Mouse (Mus musculus): ENCODE measurements around the gene Slc16a12.
A peak's percentile ranks its signal among the peaks of the same experiment; 100 is the strongest.

The Slc16a12 gene

DNA sequence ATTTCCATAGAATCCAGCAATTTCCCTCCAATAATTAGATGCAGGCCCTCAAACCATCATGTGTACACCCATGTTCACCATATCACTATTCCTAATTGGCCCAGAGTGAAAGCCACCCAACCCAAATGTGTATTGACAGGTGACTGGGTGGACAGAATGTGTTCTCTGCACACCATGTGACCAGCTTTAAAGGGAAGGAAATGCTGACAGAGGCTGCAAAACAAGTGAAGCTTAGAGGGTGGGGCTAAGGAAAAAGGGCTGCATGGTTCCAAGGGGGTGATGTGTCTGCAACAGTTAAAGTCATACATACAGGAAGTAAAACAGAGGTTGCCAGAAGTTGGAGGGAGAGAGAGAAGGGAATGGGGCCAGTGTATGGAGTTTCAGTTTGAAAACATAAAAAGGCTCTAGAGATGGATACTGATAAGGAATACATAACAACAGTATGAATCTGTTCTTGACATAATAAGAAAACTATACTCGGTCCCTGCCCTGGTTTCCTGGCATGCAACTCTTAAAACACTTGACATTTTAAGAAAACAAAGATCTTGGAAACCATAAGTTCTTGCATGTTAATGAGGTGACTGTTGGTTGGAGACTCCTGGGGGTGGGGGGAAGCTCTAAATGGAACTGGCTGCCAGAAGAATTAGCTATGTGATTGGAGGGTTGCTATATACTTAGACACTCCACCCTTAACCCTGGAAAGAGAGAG lies 20.7 kb downstream of the Slc16a12 start:
- DNase-seq, result no peak

DNA sequence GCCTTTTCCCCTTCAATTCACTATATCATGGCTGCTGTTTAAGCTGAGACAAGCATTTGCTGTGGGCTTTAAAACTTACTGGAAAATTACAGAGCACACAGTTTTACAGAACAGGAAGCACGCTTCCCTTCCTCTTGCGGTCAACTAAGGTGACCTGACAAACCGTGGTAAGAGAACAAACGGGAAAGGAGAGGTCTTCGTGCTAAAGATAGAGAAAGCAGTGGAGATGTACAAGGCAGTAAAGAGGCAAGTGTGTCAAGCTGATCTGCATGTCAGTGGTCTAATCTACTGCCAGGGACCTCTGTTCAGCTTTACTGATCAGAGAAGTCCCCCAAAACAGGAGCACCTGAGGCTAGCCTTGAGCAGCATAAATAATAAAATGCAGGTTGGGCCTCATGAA lies 21.7 kb downstream of the Slc16a12 start:
- DNase-seq, result peak in 1 of 2 experiments; percentile 50

DNA sequence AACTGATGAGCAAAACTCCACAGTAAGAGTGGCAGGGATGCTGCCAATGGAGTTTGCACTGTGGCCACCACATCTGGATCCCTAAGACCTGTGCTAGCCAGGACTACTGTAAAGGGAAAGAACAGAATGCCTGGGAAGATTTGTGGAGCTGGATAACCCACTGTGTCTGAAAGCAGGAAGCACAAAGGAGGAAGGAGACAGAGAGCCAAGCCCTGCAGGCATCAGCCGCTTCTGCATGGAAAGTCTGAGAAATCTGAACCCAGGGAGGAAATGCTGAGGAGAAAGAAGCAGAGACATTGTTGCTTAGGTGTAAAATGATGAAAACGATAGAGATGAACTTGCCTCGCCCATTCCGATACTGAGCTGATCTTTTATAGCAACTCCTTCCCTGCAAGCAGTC lies 22.5 kb downstream of the Slc16a12 start:
- DNase-seq, result no peak

DNA sequence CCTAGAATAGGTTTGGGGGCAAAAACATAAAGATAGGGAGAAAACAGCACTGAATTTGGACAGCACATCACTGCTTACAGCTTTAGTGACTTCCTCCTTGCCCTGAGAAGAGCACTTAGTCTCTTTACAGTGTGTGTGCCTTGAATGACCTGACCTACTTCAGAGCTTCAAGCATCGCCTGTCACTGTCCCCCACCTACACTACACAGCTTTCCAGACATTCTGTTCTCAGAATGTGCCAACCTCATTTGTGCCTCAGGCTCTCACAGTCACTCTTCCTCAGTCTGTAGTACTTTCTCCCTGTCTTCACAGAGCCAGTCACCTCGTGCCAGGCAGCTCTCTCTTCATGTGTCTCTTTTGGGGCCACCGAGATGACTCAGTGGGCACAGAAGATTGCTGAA lies 24.5 kb downstream of the Slc16a12 start:
- DNase-seq, result no peak

DNA sequence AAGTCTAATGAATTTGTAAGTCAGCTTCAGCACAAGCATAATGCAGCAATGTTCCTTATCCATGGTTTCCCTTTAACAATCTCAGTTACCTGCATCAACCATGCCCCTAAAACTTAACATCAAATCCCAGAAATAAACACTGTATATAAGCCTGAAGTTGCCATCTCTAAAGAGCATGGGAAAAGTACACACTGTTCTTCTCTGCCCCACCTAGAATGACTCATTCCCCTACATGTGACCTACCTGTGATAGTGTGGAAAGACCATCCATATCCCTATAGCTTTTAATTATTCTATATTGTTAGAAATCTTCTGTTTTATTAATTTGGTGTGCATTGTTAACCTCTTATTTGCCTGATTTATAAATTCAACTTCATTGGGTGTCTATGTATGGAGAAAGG lies 27.0 kb downstream of the Slc16a12 start:
- DNase-seq, result no peak

DNA sequence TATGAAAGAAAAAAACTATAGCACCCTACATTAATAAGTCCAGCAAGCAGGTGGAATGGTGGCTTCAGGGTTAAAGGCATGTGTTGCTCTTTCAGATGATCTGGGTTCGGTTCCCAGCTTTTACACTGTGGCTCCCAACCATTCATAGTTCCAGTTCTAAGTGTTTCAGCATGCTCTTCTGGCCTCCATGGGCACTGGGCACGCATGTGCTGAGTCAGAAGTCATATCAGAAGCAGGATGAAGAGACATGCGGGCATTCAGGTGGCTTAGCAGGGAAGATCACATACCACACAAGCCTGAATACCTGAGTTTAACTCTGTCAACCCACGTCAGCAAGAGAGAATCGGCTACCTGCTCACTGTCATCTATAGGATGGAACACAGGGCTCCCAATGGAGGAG lies 28.1 kb downstream of the Slc16a12 start:
- peak in 1 of 2 experiments; percentile 59 for DNase-seq

DNA sequence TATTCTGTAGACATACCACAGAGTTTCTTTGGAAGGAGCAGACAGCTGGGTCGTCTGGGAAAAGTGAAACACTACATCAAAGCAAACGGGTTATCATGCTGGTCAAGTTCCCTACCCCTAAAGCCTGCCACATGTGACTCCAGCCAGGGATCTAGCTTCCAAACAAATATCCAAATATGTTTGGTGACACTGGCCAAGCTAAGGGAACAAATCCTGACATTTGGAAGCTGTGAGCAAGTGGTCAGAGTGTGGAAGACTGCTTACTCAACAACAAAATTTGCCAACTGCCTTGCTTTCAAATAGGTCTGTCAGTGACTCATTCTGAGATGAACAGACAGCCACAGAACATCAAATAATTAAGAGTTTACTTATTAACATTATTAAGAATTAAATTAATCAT lies 28.6 kb downstream of the Slc16a12 start:
- peak; percentile 52 to 74 for DNase-seq

DNA sequence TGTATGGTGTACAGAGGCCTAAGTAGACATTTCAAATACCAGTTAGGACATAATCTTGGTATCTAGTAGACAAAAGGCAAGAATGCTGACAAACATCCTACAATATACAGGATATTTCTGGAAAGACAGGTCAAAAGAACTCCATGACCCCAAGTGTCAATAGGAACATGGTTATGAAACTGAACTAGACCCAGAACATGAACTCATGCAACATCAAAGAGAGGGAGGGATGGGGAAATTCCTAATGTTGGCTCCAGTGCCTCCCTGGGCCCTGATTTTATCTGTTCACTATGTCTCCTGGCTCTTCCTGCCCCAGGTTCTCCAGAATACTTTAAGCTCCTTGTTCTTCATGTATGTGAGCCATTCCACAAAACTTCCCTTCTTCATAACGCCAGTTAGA lies 31.2 kb downstream of the Slc16a12 start:
- no peak for DNase-seq

DNA sequence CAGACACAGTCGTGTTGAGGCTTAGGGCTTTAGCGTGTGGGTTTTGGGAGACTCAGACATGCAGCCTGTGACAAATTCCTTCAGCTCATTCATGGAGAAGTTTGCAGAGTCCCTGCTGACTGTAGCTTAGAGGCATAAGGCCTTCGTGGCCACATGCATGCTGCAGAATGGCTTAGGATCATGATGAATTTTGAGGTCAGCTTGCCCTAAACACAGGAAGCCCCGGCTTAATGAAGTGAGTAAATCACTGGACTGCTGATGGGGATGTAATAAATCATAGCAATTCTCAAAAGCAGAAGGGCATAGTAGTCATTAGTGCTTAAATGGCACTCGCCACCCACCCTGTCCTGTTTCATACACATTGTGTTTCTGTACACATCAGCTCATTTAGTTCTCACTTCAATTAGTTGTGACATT lies 32.8 kb downstream of the Slc16a12 start:
- DNase-seq, result no peak

DNA sequence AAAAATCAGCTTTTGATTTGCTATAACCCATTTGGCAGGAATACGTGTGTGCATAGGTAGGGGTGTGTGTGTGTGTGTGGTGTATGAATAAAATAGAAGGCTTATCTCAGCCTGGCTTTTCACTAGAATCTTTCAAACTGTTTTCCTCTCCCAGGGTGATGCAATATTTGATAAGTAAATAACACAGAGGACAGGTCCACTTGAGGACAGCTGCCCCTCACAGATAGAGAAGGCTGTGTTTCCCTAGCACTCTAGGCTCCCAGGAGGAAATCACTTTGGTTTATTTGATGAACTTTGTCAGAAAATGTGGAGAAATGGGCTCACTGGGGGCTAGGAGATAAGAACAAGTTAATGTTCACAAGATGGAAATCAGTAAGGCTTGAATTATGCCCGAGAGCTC lies 35.0 kb downstream of the Slc16a12 start:
- no peak for DNase-seq

DNA sequence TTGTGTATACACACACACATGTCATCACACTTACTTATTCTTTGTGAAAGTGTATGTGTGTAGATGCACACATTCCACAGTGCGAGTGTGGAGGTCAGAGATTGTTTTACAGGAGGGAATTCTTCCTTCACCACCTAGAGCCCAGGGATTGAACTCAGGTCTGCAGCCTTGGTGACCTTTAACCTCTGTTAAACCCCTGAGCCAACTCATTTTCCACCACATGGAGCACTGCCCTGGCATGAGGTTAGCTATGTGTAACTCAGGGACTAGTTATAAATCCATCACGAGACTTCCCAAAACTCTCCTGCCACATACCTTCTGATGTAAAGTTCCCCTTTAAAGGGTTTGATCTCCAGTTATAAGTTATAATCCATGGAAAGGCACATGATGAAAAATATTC lies 38.9 kb downstream of the Slc16a12 start:
- peak; percentile 70 to 76 for DNase-seq

DNA sequence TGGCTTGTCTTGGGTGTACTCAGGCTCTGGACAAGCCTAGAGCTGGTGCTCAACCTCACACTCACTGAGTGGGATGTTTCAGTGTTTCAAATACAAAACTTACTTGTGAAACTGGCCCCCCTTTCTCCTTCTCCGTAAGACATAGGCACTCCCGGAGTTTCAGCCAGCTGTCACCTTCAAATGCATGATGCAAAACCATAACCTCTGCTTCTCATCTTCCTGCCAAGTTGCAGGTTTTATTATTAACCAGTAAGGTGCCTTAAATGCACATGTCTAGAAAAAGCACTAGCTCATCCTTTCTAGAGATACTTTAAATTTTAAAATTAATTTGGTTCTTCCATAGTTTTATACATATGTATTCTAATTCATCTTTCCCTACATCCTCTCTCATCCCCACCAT lies 39.5 kb downstream of the Slc16a12 start:
- DNase-seq, result peak; percentile 21 to 55

DNA sequence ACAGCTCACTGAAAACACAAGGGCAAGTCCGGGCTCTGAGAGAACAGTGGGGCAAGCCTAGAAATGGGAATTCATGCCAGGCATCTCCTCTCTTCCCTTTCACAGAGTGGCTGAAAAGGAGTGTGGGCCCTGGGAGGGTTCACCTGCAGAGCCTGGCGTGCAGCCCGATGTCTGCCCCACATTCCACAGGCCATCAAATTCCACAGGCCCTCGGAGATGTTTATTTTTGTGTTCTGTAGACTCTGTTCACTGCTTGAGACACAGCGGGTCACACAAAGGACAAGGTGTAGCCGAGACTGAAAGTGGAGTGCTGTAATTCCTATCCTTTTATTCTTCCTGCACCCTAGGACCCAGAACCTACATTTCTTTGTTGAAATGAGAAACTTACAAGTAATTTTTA lies 40.8 kb downstream of the Slc16a12 start:
- peak; percentile 86 to 88 for DNase-seq

DNA sequence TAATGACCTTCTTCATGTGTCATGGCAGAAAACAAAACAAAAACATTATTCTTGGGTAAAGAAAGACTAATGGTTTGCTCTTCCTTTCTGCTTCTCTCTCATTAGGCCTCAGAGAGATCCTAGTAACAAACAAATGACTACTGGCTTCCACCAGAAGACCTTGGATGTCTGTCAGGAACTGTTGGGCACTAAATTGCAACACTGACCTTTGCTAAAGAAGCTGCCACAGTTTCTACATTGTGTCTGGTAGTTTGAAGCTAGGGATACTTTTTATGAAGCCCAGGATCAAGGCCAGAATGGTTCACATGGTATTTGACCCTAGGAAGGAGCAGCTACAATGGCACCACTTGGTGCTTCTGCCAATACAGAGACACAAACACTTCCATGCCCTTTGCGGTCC lies 41.9 kb downstream of the Slc16a12 start:
- no peak for DNase-seq

DNA sequence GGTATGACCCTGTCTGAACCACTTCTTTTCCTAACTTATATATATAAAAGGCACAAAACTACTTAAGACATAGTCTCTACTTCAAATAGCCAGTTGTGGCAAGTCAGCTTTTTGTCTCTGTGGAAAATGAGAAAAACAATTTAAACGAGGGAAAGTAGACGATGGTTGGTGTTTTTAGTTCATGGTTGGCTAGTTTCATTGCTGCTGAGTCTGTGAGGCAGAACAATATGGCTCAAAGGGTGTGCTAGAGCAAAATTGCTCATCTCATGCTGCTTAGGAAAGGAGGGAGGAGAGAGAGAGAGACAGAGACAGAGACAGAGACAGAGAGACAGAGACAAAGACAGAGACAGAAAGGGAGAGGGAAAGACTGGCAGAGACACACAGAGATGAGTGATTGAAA lies 47.8 kb downstream of the Slc16a12 start:
- peak in 1 of 2 experiments; percentile 58 for DNase-seq

DNA sequence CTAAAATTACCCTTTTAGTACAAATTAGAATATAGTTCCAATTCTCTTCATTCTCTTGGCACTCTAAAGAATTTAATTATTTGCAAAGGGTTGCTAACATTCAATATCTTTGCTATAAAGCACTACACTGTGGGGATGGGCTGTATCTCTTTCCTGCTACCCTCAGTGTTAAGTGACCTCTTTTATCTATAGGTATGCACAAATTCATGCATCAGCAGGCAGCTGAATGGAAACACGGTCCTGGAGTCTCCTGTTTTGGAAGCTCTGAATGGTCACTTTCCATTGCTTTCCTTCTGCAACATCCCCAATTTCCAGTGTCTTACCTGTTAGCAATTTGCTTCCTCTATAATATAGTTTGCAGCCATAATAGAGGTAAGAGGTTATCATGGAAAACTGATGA lies 48.2 kb downstream of the Slc16a12 start:
- no peak for DNase-seq

DNA sequence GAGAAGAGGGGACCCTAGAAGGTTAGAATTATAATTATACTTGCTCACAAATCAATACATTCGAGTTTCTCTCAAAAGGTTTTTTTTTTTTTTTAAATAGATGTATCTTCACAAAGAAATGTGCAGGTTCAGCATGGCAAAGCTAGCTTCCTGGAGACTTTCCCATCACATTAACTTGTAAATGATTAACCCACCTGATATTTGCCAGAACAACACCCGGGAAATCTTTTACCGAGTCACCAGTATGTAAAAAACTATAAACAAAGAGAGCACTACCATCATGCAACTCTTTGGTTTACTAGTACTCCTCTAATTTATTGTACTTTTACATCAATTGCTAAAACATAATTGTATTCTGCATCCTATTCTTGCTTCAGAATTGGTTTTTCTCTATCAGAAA lies 48.7 kb downstream of the Slc16a12 start:
- DNase-seq, result peak; percentile 72 to 90

DNA sequence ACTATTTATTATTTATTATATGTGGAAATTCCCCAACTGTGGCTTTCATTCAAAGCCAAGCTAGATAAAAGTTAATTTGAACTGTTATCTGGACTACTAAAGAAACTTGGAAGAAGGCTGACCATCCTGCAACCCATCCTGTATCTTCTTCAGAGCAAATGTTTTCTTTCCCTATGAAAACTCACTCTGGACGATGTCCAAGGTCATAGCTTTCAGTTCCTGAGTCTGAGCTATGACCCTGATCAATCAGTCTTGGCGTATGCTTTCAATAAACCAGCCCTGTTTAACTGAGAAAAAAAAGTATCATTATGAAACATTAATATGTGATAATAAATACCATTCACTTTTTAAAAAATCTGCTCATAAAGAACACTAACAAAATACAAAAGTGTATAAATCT lies 49.6 kb downstream of the Slc16a12 start:
- DNase-seq, result no peak

DNA sequence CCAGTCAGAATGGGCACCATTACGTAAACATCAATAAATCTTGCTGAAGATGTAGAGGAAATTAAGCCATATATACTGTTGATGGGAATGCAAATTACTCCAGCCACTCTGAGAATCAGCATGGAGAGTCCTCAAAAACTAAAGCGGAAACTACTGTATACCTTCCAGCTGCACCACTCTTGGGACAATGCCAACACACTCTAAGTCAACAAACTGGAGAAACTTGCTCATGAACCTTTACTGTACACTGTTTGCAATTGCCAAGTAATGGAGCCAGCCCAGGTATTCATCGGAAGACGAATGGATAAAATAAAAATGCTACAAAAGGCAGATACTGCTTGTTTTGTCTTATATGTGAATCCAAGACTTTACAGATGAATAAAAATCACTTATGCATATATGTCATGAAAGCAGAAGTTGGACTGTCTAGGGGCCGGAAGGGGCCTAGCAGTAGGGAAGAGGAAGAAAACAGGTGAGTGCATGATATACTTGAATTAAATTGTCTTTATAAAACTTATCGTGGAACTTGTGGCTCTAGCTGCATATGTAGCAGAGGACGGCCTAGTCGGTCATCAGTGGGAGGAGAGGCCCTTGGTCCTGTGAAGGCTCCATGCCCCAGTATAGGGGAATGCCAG lies 50.6 kb downstream of the Slc16a12 start:
- no peak for DNase-seq

DNA sequence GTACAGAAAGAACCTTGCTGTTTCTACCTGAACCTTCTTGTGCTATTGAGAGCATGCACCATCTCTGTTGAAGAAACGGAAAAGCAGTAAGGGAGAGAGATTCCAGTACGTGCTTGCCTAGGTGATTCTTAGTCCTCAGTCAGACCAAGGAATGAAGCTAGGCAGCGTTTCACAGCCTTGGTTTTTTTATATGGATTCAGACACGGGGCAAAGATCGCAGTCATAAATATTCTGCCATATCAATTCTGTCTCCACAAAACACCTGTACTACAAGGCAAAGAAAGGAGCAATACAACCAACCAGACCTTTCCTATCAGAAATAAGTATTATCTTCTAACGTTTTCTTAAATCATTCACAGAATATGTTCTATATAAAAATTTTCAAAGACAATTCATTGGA lies 55.7 kb downstream of the Slc16a12 start:
- DNase-seq, result no peak

DNA sequence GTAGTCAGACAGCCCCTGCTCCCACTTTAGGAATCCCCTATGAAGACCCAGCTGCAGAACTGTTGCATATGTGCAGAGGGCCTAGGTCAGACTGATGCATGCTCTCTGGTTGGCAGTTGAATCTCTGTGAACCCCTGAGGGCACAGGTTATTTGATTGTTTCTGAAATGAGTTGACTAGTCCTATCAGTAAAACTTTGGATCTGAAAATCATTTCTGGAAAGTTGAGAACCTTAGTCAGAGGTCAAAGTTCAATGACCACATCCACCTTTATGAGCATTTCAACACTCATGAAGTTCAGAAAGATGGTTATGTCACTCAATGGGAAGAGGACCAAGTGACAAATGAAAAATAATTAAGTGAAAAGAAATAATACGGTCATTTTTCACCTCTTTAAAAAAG lies 61.6 kb downstream of the Slc16a12 start:
- DNase-seq, result no peak

DNA sequence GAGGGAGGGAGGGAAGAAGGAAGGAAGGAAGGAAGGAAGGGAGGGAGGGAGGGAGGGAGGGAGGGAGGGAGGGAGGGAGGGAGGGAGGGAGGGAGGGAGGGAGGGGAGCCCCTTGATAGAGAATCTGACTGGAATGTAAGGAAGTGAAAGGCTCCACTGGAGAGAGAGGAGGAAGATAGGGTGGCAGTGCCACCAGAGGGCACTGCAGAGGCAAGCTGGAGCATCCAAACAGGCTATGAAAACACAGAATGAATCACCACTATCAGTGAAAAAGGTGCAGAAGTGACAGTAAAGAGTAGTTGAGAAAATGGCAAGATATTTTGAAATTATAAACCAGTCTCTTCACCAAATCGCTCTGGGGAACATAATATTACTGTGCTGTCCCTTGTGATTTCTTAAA lies 62.2 kb downstream of the Slc16a12 start:
- DNase-seq, result peak; percentile 46 to 65

DNA sequence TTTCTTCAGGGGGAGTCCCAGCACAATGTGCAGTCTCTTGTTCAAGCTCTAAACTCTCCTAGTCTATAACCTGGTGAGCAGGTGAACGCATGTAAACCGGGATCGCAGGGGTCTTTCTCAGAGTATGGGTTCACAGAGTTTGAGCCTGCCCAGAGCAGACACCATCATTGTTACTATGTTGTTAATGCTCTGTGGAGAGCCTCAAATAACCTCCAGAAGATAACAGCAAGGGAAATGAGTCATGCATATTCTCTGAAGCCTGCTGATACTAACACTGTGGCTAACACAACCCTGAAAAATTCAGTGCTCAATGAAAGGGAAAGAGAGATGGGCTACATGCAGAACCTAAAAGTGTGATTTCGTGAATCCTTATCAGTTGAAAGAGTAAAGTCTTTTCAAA lies 68.7 kb downstream of the Slc16a12 start:
- no peak for DNase-seq

DNA sequence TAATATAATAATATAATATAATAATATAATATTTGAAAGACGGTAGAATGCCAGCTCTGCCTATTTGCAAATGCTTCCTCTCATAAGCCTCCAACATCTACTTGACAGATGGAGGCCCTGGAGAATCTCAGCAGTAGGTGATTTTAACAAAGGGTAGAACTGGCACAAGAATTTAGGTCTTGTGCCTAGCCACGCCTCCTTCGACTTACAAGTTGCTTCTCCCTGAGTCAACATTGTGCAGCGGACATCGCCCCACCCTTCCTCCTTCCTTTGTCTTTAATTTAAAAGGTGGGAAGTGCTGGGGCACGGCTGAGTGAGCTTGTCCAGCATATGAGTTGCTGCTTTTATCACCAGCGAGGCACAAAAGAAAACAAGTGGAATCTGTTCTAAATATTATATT lies 73.6 kb downstream of the Slc16a12 start:
- DNase-seq, result peak in 1 of 2 experiments; percentile 28

DNA sequence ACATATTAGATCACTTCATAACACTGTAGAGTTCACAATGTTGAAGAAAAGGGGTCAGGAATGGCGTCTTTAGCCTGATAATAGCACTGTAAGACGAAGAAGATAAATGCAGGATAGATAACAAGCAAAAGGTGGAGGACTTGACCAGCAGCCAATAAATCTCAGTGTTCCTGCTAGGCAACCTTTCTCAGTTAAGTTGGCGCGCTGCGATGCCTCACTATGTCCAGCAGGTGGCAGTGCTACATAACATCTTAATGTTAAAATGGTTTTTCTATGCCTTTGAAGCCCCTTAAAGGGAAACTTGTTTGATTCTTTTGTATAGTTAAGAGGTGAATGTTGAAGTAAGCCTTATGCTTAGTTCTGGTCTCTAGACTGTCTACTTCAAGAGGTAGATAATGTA lies 81.0 kb downstream of the Slc16a12 start:
- peak; percentile 45 to 88 for DNase-seq
